Mouse (Mus musculus) neural tube, embryonic 12.5 days (tissue): ENCODE data around the gene Gdf2. TPM values are rescaled to one million over a fixed set of nuclear protein-coding genes. Genes with fewer than 3 reads are reported as not detected.
A peak's percentile ranks its signal among the peaks of the same experiment; 100 is the strongest.

Experiments used
- ATAC-seq: fragments of 200-750 bp; cut with Nextera tagmentation; 2 replicates; pipeline ENCODE4 v1.8.0; 2017; ENCODE audit warnings: low read depth, mild to moderate bottlenecking, moderate TSS enrichment, moderate library complexity; ENCODE audit not compliant: low FRiP score
- H3K27ac ChIP-seq: fragments of 300-500 bp; sonication (generic); 2 replicates; pipeline ENCODE4 v1.5.1; 2016
- H3K27me3 ChIP-seq: fragments of 300-500 bp; sonication (generic); replicated peaks from 2 replicates; pipeline ENCODE4 v1.6.1; 2016; ENCODE audit warnings: mild to moderate bottlenecking
- H3K36me3 ChIP-seq: fragments of 300-500 bp; sonication (generic); 2 replicates; pipeline ENCODE4 v1.6.1; 2016; ENCODE audit warnings: mild to moderate bottlenecking
- H3K4me1 ChIP-seq: fragments of 300-500 bp; sonication (generic); 2 replicates; pipeline ENCODE4 v1.6.1; 2016
- H3K4me2 ChIP-seq: fragments of 300-500 bp; sonication (generic); replicated peaks from 2 replicates; pipeline ENCODE4 v1.6.1; 2016; ENCODE audit warnings: mild to moderate bottlenecking
- H3K4me3 ChIP-seq: fragments of 300-500 bp; sonication (generic); 2 replicates; pipeline ENCODE4 v1.5.1; 2016
- H3K9ac ChIP-seq: fragments of 300-500 bp; sonication (generic); 2 replicates; pipeline ENCODE4 v1.6.1; 2016; ENCODE audit warnings: mild to moderate bottlenecking
- H3K9me3 ChIP-seq: fragments of 300-500 bp; sonication (generic); 2 replicates; pipeline ENCODE4 v1.6.1; 2016; ENCODE audit warnings: mild to moderate bottlenecking
- WGBS: fragments of 180-500 bp; shearing (Covaris S2); methylation state at CpG from one replicate; pipeline ENCODE4 v1.1.7; 2016; 5-methylcytosine and 5-hydroxymethylcytosine counted together
- polyA plus RNA-seq: library from polyadenylated mRNA; unstranded; fragments of >200 nt; fragmentation: Nextera tagmentation; extraction: Ambion mirVana; gene quantifications from 2 replicates; pipeline ENCODE4 v1.2.1, GENCODE M21; 2016

Gene Gdf2
- polyA plus RNA-seq = not detected in 2 replicates

DNA sequence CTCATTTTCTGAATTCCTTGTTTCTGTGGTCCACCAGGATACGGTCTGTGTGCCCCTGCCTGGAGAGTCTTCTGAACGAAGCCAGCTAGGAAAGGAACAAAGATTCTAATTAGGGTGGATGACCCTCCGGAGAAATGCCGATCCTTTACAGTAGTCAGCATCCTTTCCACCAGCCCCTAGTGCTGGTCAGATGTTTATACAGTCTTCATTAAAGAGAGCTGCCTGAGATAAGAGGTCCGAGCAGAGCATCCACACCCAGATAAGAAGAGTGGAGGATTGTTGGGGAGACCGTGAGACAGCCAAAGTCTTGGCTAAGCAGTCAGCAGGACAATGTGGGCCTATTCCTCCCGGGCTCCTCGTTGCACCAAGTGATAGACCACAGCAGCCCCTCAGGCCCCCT lies at the start of gene Gdf2:
Gene Gdf2 (plus strand): TSS at position 301 of the 400 bp plus-strand sequence.
- Histone ChIP-seq H3K27ac (no peak within 1 kb of the TSS), H3K9ac (no peak within 1 kb of the TSS), H3K4me1 (no peaks in the 10 kb centered on the region), H3K27me3 (no peaks in the 10 kb centered on the region), H3K36me3 (no peaks in the 10 kb centered on the region), H3K4me3 (no peak within 1 kb of the TSS), H3K4me2 (no peak within 1 kb of the TSS), H3K9me3 (no peaks in the 10 kb centered on the region)
- 81% methylated on average over 8 of the region's 8 CpGs for WGBS
- no peak for ATAC-seq

DNA sequence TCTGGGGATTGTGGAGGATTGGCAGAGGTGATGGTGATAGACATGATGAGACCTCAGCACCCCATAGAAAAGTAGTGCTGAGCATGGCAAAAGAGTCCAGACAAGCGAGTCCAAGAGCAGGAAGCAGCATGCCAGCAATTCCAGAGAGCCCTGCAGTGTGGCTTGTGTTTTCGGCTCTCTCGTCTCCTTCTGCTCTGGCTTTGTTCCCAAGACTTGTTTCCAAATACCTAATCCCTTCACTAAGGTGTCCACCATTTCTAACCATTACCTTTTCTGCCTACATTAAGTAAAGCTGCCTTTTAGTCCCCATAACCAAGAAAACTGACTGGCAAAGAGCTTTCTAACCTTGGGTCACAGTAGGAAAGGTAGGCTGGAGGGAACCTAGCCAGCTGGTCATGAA lies 49.3 kb upstream of the Gdf2 start:
- H3K9ac ChIP-seq = no peak overlapping the region
- WGBS = 89% methylated on average over 3 of the region's 3 CpGs
- peaks cover 3% of the 10 kb centered on the region; the same call in 1 of the 2 replicates for H3K4me1 ChIP-seq
- H3K27me3 ChIP-seq = no peaks in the 10 kb centered on the region
- H3K4me3 ChIP-seq = no peak overlapping the region
- no peak overlapping the region for H3K4me2 ChIP-seq
- no peaks in the 10 kb centered on the region for H3K36me3 ChIP-seq
- H3K9me3 ChIP-seq = no peaks in the 10 kb centered on the region
- H3K27ac ChIP-seq = no peak overlapping the region
- no peak for ATAC-seq

DNA sequence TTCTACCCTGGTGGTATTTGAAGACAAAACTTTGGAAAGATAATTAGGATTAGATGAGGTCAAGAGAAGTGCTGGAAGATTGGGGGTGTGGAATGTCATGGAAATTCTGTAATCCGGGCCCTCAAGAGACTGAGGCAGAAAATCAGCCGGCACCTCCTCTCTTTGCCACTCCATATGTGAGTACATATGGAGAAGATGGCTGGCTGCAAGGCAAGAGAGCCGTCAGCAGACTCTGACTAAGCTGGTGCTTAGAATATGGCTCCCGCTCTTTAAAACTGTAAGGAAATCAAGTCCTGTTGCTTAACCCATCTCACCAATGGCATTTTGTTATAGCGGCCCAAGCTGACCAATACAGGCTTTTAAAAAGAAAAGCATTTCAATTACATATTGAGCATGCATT lies 45.1 kb upstream of the Gdf2 start:
- no peaks in the 10 kb centered on the region for H3K27me3 ChIP-seq
- H3K4me1 ChIP-seq = no peaks in the 10 kb centered on the region
- no peak overlapping the region for H3K9ac ChIP-seq
- no peaks in the 10 kb centered on the region for H3K36me3 ChIP-seq
- no peak overlapping the region for H3K27ac ChIP-seq
- over 99% methylated on average over 5 of the region's 5 CpGs for WGBS
- ATAC-seq = no peak
- no peak overlapping the region for H3K4me3 ChIP-seq
- H3K9me3 ChIP-seq = no peaks in the 10 kb centered on the region
- H3K4me2 ChIP-seq = no peak overlapping the region

GRCm38 (mm10) chr14:33896628-33897300 lies 44.1 kb upstream of the Gdf2 start:
- Histone ChIP-seq H3K27ac (no peak overlapping the region), H3K4me2 (no peak overlapping the region), H3K36me3 (no peaks in the 10 kb centered on the region), H3K4me3 (no peak overlapping the region), H3K9ac (no peak overlapping the region), H3K9me3 (no peaks in the 10 kb centered on the region), H3K27me3 (no peaks in the 10 kb centered on the region), H3K4me1 (no peaks in the 10 kb centered on the region)
- WGBS = 44% methylated on average over 9 of the region's 9 CpGs
- no peak for ATAC-seq

- ATAC-seq = no peak
- Histone ChIP-seq H3K4me3 (no peak overlapping the region), H3K4me1 (no peaks in the 10 kb centered on the region), H3K9ac (no peak overlapping the region), H3K27me3 (no peaks in the 10 kb centered on the region), H3K27ac (no peak overlapping the region), H3K36me3 (no peaks in the 10 kb centered on the region), H3K9me3 (no peaks in the 10 kb centered on the region), H3K4me2 (no peak overlapping the region)
- 90% methylated on average over 4 of the region's 4 CpGs for WGBS
These were observed 38.1 kb upstream of the Gdf2 start for GRCm38 (mm10) chr14:33902783-33903182.

DNA sequence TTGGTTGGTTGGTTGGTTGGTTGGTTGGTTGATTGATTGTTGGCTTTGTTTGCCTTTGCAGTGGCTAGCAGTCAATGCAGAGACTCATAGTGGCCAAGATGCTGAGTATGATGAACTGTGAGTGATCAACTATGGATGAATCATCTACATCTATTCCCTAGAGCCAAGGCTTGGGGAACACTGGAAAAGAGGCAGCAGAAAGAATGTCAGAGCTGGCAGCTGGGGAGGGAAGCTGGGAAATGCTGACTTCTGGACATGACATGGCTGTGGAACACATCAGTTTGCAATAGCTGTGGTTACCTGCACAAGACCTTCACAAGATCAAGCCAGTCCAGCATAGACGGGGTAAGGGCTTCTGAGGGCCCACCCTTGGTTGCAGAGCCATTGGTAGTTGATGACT lies 37.6 kb upstream of the Gdf2 start:
- Histone ChIP-seq H3K27ac (no peak overlapping the region), H3K9me3 (no peaks in the 10 kb centered on the region), H3K27me3 (no peaks in the 10 kb centered on the region), H3K4me2 (no peak overlapping the region), H3K4me3 (no peak overlapping the region), H3K36me3 (no peaks in the 10 kb centered on the region), H3K9ac (no peak overlapping the region), H3K4me1 (no peaks in the 10 kb centered on the region)
- 79% methylated on average over 1 of the region's 1 CpGs for WGBS
- ATAC-seq = no peak

DNA sequence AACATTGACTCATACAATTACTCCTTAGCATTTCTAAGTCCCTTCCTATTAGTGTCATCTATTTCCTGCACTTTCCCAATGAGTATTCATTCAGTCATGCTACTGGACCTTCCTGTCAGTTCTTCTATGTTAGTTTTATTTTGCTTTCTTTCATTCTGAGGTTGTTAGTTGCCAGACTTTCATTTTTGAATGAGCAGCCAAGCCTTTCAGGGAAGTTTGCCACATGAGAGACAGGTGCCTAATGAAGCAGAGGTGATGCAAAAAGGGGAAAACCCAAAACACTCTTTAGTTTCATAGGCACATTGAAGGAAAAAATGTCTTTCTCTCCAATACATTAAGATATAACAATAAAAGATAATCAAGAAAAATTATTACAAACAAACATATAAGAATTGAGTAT lies 36.0 kb upstream of the Gdf2 start:
- Histone ChIP-seq H3K27ac (no peak overlapping the region), H3K36me3 (no peaks in the 10 kb centered on the region), H3K27me3 (no peaks in the 10 kb centered on the region), H3K9ac (no peak overlapping the region), H3K4me1 (no peaks in the 10 kb centered on the region), H3K4me2 (no peak overlapping the region), H3K9me3 (no peaks in the 10 kb centered on the region), H3K4me3 (no peak overlapping the region)
- ATAC-seq = no peak

DNA sequence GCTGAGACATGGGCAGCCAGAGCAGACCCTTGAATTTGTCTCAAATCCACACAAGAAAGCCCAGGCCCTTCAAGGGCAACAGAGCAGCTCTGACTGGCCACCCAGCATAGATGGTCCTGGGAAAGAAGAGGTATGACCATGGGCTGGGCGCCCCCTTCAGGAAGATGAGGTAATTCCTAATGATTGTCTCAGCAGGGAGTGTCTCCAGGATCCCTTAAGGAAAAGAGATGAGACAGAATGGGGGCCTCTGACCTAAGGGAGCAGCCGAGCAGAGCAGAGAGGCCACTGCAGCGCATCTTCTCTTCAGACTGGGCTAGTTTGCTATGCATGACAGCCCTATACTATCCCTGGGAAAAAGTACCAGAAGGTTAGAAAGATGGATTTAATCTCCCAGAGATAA lies 27.1 kb upstream of the Gdf2 start:
- no peaks in the 10 kb centered on the region for H3K27me3 ChIP-seq
- H3K27ac ChIP-seq = no peak overlapping the region
- H3K4me1 ChIP-seq = peaks cover 2% of the 10 kb centered on the region
- no peak overlapping the region for H3K4me3 ChIP-seq
- H3K9me3 ChIP-seq = no peaks in the 10 kb centered on the region
- no peak for ATAC-seq
- no peak overlapping the region for H3K4me2 ChIP-seq
- 39% methylated on average over 3 of the region's 3 CpGs for WGBS
- H3K9ac ChIP-seq = no peak overlapping the region
- no peaks in the 10 kb centered on the region for H3K36me3 ChIP-seq

DNA sequence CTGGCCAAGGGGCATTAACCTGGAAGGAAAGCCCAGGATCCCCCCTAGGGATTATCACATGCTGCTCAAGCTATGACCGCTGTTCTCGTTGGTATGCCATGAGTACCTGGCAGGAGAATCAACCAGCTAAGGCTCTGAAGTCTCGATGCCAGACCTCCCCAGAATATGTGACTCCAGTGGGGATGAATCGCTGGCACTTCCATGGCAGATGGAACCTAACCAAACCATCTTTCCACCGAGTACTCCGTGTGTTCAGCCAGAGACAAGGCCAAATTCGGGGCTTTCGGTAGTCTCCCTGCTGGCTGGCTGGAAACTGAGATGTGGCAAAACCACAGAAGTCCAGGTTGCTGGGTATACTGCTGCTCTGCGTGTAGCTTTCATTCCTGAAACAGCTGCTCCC lies 26.6 kb upstream of the Gdf2 start:
- Histone ChIP-seq H3K36me3 (no peaks in the 10 kb centered on the region), H3K4me2 (no peak overlapping the region), H3K4me3 (no peak overlapping the region), H3K27me3 (no peaks in the 10 kb centered on the region), H3K4me1 (peaks cover 7% of the 10 kb centered on the region), H3K27ac (no peak overlapping the region), H3K9ac (no peak overlapping the region), H3K9me3 (no peaks in the 10 kb centered on the region)
- WGBS = 88% methylated on average over 9 of the region's 9 CpGs
- ATAC-seq = no peak

GRCm38 (mm10) chr14:33920727-33921559 lies 19.9 kb upstream of the Gdf2 start:
- Histone ChIP-seq H3K9ac (no peak overlapping the region), H3K27ac (no peak overlapping the region), H3K4me1 (peaks cover 44% of the 10 kb centered on the region), H3K9me3 (no peaks in the 10 kb centered on the region), H3K27me3 (peaks cover 33% of the 10 kb centered on the region), H3K36me3 (no peaks in the 10 kb centered on the region), H3K4me2 (0 out of 2 replicates have a peak overlapping the region, but pooled peaks have one; percentile 5), H3K4me3 (no peak overlapping the region)
- ATAC-seq = 0 out of 2 replicates have a peak, but pooled peaks have one; percentile 15
- 5% methylated on average over 14 of the region's 14 CpGs for WGBS

DNA sequence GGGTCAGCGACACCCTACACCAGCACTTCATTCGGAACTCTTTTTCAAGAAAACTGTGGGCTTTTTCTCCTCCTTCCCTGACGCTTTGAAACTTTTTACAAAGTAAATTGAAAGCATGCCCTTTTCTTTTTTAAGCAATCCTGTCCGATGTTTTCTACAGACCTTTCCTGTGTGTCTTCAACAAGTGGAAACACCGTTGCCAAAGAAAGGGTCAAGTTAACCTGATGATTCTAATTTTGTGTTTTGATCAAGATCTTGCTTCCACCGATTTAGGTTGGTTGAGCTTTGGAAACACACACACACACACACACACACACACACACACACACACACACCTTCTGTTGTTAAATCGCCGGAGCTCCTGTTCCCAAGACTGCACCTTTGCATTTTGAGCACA lies 18.1 kb upstream of the Gdf2 start:
- peaks cover 37% of the 10 kb centered on the region for H3K27me3 ChIP-seq
- peak overlapping the region; percentile 92 for H3K4me2 ChIP-seq
- no peaks in the 10 kb centered on the region for H3K9me3 ChIP-seq
- no peak overlapping the region for H3K27ac ChIP-seq
- no peaks in the 10 kb centered on the region for H3K36me3 ChIP-seq
- peak overlapping the region; percentile 61; the same call in 1 of the 2 replicates for H3K9ac ChIP-seq
- peaks cover 44% of the 10 kb centered on the region for H3K4me1 ChIP-seq
- WGBS = 13% methylated on average over 8 of the region's 8 CpGs
- no peak for ATAC-seq
- H3K4me3 ChIP-seq = peak overlapping the region; percentile 51

DNA sequence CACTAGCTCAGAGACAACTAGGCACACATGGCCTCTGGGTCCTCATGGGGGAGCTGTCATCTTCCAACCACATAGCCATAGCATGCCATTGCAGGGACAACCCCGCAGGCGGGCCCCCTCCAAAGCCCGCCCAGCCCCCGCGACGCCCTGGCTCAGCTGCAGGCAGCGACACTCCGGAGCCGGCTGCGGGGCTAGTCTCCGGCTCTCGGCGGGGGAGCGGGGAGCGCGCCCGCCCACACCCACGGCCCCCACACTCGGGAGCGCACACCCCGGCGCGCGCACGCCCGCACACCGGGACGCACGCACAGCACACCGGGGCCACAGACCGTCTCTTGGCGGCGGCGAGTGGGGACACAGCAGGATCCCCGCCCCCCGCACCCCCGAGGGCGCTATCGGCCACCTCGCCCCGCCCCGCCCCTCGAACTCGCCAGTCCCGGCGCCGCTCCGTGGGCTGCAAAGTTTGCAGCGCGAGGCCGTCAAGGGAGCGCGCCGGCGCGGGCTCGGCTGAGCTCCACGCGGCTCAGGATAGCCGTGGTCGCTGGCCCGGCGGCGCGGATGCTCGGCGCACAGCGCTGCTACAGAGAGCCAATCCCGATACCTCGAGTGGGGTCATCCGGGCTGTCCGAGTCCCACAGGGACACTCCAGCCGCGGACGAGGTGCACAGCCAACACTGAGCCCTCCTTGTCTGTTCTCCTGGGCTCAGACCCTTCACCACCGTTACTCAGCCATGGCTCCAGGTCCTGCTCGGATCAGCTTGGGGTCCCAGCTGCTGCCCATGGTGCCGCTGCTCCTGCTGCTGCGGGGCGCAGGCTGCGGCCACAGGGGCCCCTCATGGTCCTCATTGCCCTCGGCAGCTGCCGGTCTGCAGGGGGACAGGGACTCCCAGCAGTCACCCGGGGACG lies 17.4 kb upstream of the Gdf2 start, which contains the start of gene Gdf10:
Gene Gdf10 (plus strand): TSS at position 420 of the 903 bp plus-strand sequence.
- Histone ChIP-seq H3K9ac (peak within 1 kb of the TSS; percentile 61), H3K27ac (no peak within 1 kb of the TSS), H3K36me3 (no peaks in the 10 kb centered on the region), H3K27me3 (peaks cover 37% of the 10 kb centered on the region), H3K4me1 (peaks cover 44% of the 10 kb centered on the region), H3K9me3 (no peaks in the 10 kb centered on the region), H3K4me3 (peak within 1 kb of the TSS; percentile 51), H3K4me2 (peak within 1 kb of the TSS; percentile 92)
- peak; percentile 67 for ATAC-seq
- under 1% methylated on average over 79 of the region's 85 CpGs for WGBS
